Mouse (Mus musculus): Measurements from ENCODE around the gene Crmp1. TPM values are rescaled to one million over a fixed set of nuclear protein-coding genes. Genes with fewer than 3 reads are reported as not detected.

Crmp1 gene
- total and polyA plus RNA-seq, 2 experiments from 2014 or later: 2.0 to 5.2 TPM

- WGBS: 52% methylated on average over 6 of the region's 6 CpGs
- no peak for ATAC-seq (ENCODE audit: insufficient read depth, low read depth)
- no peaks in the 10 kb centered on the region for H3K9me3 ChIP-seq (replicated peaks; ENCODE audit: control insufficient read depth, low read length)
Observed at GRCm38 (mm10) chr5:37326675-37327074, 84.9 kb downstream of the Crmp1 start.

DNA sequence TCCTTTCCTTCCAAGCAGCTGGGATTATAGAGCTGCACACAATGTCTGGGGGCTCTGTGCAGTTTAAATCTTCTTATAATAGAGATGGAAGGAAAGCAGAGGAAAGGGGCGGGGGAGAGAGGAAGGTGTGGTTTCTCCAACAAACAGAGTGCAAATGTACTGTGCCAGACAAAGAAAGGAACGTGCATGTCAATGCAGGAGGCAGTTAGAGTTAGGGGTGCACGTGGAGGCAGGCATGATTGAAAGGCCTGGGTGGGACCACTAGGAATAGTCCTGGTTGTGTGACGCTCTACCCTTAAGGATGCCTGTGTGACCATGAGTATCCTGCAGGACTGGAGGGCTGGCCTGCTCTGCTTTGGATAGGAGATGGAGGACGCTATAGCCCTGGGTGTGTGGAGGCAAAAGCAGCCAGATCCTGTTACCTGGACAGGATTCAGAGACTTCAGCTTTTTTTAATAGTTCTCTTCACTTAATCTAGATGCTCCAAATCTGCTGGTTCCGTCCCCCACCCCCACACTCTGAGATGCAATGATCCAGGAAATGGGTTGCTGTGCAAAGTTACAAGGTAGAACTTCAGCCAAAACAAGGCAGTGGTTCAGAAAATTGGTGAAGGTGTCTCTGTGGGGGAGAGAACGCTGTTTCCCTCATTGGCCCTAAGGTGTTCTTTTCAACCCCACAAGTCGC is 88.9 kb downstream of the Crmp1 start:
- Histone ChIP-seq H3K4me1 (ENCODE audit: control insufficient read depth, insufficient read depth) (no peaks in the 10 kb centered on the region), H3K36me3 (replicated peaks; ENCODE audit: control insufficient read depth, insufficient read depth, low read length) (0 out of 2 replicates have a peak, but pooled peaks cover 3% of the 10 kb centered on the region), H3K4me3 (ENCODE audit: low read depth, low read length) (no peak overlapping the region), H3K27ac (ENCODE audit: low read depth) (no peak overlapping the region), H3K4me2 (ENCODE audit: low read depth, low read length) (no peak overlapping the region), H3K9me3 (replicated peaks; ENCODE audit: control insufficient read depth, low read length) (no peaks in the 10 kb centered on the region), H3K27me3 (ENCODE audit: control insufficient read depth, insufficient read depth, low read length) (no peaks in the 10 kb centered on the region), H3K9ac (replicated peaks; ENCODE audit: low read depth, low read length) (no peak overlapping the region)
- TF ChIP-seq EP300 (IDR thresholded peaks at IDR 0.05; ENCODE audit: low read depth): no peak
- TF ChIP-seq CTCF (IDR thresholded peaks at IDR 0.05; ENCODE audit: low read depth): no peak
- WGBS: 70% methylated on average over 8 of the region's 8 CpGs
- ATAC-seq (ENCODE audit: insufficient read depth, low read depth) (no peak), DNase-seq (ENCODE audit: low spot score) (no peak)

More at GRCm38 (mm10) chr5:37326675-37327074, 84.9 kb downstream of the Crmp1 start:
- no peak overlapping the region for H3K27ac ChIP-seq (ENCODE audit: low read depth)
- H3K9ac ChIP-seq (replicated peaks; ENCODE audit: low read depth, low read length): no peak overlapping the region
- H3K27me3 ChIP-seq (ENCODE audit: control insufficient read depth, insufficient read depth, low read length): no peaks in the 10 kb centered on the region
- H3K36me3 ChIP-seq (replicated peaks; ENCODE audit: control insufficient read depth, insufficient read depth, low read length): 0 out of 2 replicates have a peak, but pooled peaks cover 6% of the 10 kb centered on the region
- TF ChIP-seq CTCF (IDR thresholded peaks at IDR 0.05; ENCODE audit: low read depth) (no peak), EP300 (IDR thresholded peaks at IDR 0.05; ENCODE audit: low read depth) (no peak)
- no peak overlapping the region for H3K4me2 ChIP-seq (ENCODE audit: low read depth, low read length)
- no peak for DNase-seq (ENCODE audit: low spot score)
- no peaks in the 10 kb centered on the region for H3K4me1 ChIP-seq (ENCODE audit: control insufficient read depth, insufficient read depth)
- no peak overlapping the region for H3K4me3 ChIP-seq (ENCODE audit: low read depth, low read length)

GRCm38 (mm10) chr5:37331133-37331505 is 89.4 kb downstream of the Crmp1 start:
- H3K36me3 ChIP-seq (replicated peaks; ENCODE audit: control insufficient read depth, insufficient read depth, low read length): 0 out of 2 replicates have a peak, but pooled peaks cover 2% of the 10 kb centered on the region
- H3K4me1 ChIP-seq (ENCODE audit: control insufficient read depth, insufficient read depth): no peaks in the 10 kb centered on the region
- H3K9ac ChIP-seq (replicated peaks; ENCODE audit: low read depth, low read length): no peak overlapping the region
- ATAC-seq (ENCODE audit: insufficient read depth, low read depth) (no peak), DNase-seq (ENCODE audit: low spot score) (no peak)
- no peaks in the 10 kb centered on the region; the same call in 1 of the 2 replicates for H3K27me3 ChIP-seq (ENCODE audit: control insufficient read depth, insufficient read depth, low read length)
- no peak overlapping the region for H3K27ac ChIP-seq (ENCODE audit: low read depth)
- H3K4me3 ChIP-seq (ENCODE audit: low read depth, low read length): no peak overlapping the region
- TF ChIP-seq EP300 (IDR thresholded peaks at IDR 0.05; ENCODE audit: low read depth): no peak
- no peak for TF ChIP-seq CTCF (IDR thresholded peaks at IDR 0.05; ENCODE audit: low read depth)
- no peaks in the 10 kb centered on the region for H3K9me3 ChIP-seq (replicated peaks; ENCODE audit: control insufficient read depth, low read length)
- WGBS: 89% methylated on average over 2 of the region's 2 CpGs
- no peak overlapping the region for H3K4me2 ChIP-seq (ENCODE audit: low read depth, low read length)

DNA sequence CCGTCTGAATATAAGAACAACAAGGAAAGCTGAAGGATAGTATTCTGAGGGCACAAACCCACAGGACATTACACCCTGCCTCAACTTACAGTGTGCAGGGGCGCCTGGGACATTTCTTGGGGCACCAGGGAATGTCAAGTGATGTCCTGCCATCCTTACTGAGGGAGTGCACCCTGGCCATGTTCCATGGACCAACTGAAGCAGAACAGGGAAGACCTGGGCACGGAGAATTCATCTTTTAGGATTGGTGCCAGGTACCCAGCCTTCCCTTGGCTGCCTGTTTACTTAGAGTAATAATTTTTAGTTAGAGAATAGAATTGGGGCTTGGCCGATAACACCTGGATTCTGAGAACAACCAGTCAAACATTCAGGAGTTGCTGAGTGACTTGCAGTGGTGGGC is 90.3 kb downstream of the Crmp1 start:
- WGBS: 73% methylated on average over 4 of the region's 4 CpGs
- TF ChIP-seq EP300 (IDR thresholded peaks at IDR 0.05; ENCODE audit: low read depth) (no peak), CTCF (IDR thresholded peaks at IDR 0.05; ENCODE audit: low read depth) (no peak)
- no peaks in the 10 kb centered on the region for H3K36me3 ChIP-seq (replicated peaks; ENCODE audit: control insufficient read depth, insufficient read depth, low read length)

GRCm38 (mm10) chr5:37335061-37335460 is 93.3 kb downstream of the Crmp1 start:
- Histone ChIP-seq H3K9me3 (replicated peaks; ENCODE audit: control insufficient read depth, low read length) (no peaks in the 10 kb centered on the region), H3K9ac (replicated peaks; ENCODE audit: low read depth, low read length) (no peak overlapping the region), H3K4me2 (ENCODE audit: low read depth, low read length) (no peak overlapping the region), H3K27ac (ENCODE audit: low read depth) (no peak overlapping the region), H3K36me3 (replicated peaks; ENCODE audit: control insufficient read depth, insufficient read depth, low read length) (no peaks in the 10 kb centered on the region), H3K4me1 (ENCODE audit: control insufficient read depth, insufficient read depth) (peaks cover 3% of the 10 kb centered on the region), H3K4me3 (ENCODE audit: low read depth, low read length) (no peak overlapping the region), H3K27me3 (ENCODE audit: control insufficient read depth, insufficient read depth, low read length) (peaks cover 6% of the 10 kb centered on the region; the same call in 1 of the 2 replicates)
- ATAC-seq (ENCODE audit: insufficient read depth, low read depth) (no peak), DNase-seq (ENCODE audit: low spot score) (no peak)
- WGBS: 77% methylated on average over 3 of the region's 3 CpGs
- TF ChIP-seq EP300 (IDR thresholded peaks at IDR 0.05; ENCODE audit: low read depth) (no peak), CTCF (IDR thresholded peaks at IDR 0.05; ENCODE audit: low read depth) (no peak)

More for the DNA sequence above, 90.3 kb downstream of the Crmp1 start:
- Histone ChIP-seq H3K4me1 (ENCODE audit: control insufficient read depth, insufficient read depth) (no peaks in the 10 kb centered on the region), H3K4me2 (ENCODE audit: low read depth, low read length) (no peak overlapping the region), H3K27me3 (ENCODE audit: control insufficient read depth, insufficient read depth, low read length) (peaks cover 2% of the 10 kb centered on the region; the same call in 1 of the 2 replicates), H3K9me3 (replicated peaks; ENCODE audit: control insufficient read depth, low read length) (no peaks in the 10 kb centered on the region), H3K4me3 (ENCODE audit: low read depth, low read length) (no peak overlapping the region), H3K9ac (replicated peaks; ENCODE audit: low read depth, low read length) (no peak overlapping the region), H3K27ac (ENCODE audit: low read depth) (no peak overlapping the region)
- ATAC-seq (ENCODE audit: insufficient read depth, low read depth) (no peak), DNase-seq (ENCODE audit: low spot score) (no peak)
